Mouse (Mus musculus): ENCODE data around the gene Exph5. TPM values are rescaled to one million over a fixed set of nuclear protein-coding genes. Genes with fewer than 3 reads are reported as not detected.
A peak's percentile ranks its signal among the peaks of the same experiment; 100 is the strongest.

Gene Exph5
- polyA plus RNA-seq, 1 experiment from 2014 or later: 0.76 TPM

GRCm38 (mm10) chr9:53384873-53385272 is 83.4 kb downstream of the Exph5 start:
- ATAC-seq: no peak
- in situ Hi-C loops (cut with MboI; ENCODE audit: low pct_unique_long_range_greater_than_20kb): loop anchor here (5.0 kb wide), 1 partner anchor 128 kb away; no protein-coding TSS in a partner anchor
- no peaks in the 10 kb centered on the region for H3K27me3 ChIP-seq
- ChIA-PET POLR2A (no interaction called here), CTCF (no interaction called here)
- TF ChIP-seq CTCF (IDR thresholded peaks at IDR 0.05): no peak
- no peak for DNase-seq (ENCODE audit: low read depth, low spot score)

- DNase-seq (ENCODE audit: low read depth, low spot score) (no peak), ATAC-seq (no peak)
- ChIA-PET POLR2A (no interaction called here), CTCF (no interaction called here)
- in situ Hi-C loops (cut with MboI; ENCODE audit: low pct_unique_long_range_greater_than_20kb): loop anchor here (5.0 kb wide), 1 partner anchor 130 kb away; no protein-coding TSS in a partner anchor
- TF ChIP-seq CTCF (IDR thresholded peaks at IDR 0.05): no peak
- no peaks in the 10 kb centered on the region for H3K27me3 ChIP-seq
Observed at GRCm38 (mm10) chr9:53387431-53387830, 86.0 kb downstream of the Exph5 start.

- TF ChIP-seq CTCF (IDR thresholded peaks at IDR 0.05): no peak
- ATAC-seq: no peak
- no peak for DNase-seq (ENCODE audit: low read depth, low spot score)
- CTCF ChIA-PET: interaction anchor here (0.9 kb wide), 1 partner anchor 134 kb away, joined by 3 read pairs; no protein-coding TSS in a partner anchor
- no peaks in the 10 kb centered on the region for H3K27me3 ChIP-seq
- POLR2A ChIA-PET: no interaction called here
- in situ Hi-C loops (cut with MboI; ENCODE audit: low pct_unique_long_range_greater_than_20kb): loop anchor here (5.0 kb wide), 1 partner anchor 132 kb away; no protein-coding TSS in a partner anchor
Observed at GRCm38 (mm10) chr9:53389109-53389508, 87.6 kb downstream of the Exph5 start.

- CTCF ChIA-PET: no interaction called here
- in situ Hi-C loops (cut with MboI; ENCODE audit: low pct_unique_long_range_greater_than_20kb): no loop called here
- ATAC-seq (no peak), DNase-seq (ENCODE audit: low read depth, low spot score) (no peak)
- no peak for TF ChIP-seq CTCF (IDR thresholded peaks at IDR 0.05)
- H3K27me3 ChIP-seq: no peaks in the 10 kb centered on the region
- POLR2A ChIA-PET: no interaction called here
Observed at GRCm38 (mm10) chr9:53390136-53390535, 88.7 kb downstream of the Exph5 start.

GRCm38 (mm10) chr9:53397685-53398387 is 96.4 kb downstream of the Exph5 start:
- no peak for DNase-seq (ENCODE audit: low read depth, low spot score)
- in situ Hi-C loops (cut with MboI; ENCODE audit: low pct_unique_long_range_greater_than_20kb): no loop called here
- TF ChIP-seq CTCF (IDR thresholded peaks at IDR 0.05): no peak
- CTCF ChIA-PET: interaction anchor here (1.4 to 2.0 kb wide), 5 partner anchors 10 to 145 kb away, joined by 3 to 6 read pairs (median 5); no protein-coding TSS in a partner anchor
- no peak for ATAC-seq
- H3K27me3 ChIP-seq: no peaks in the 10 kb centered on the region
- POLR2A ChIA-PET: interaction anchor here (0.9 kb wide), 1 partner anchor 147 kb away, joined by 3 read pairs; no protein-coding TSS in a partner anchor

- TF ChIP-seq CTCF (IDR thresholded peaks at IDR 0.05): peak; percentile 65
- in situ Hi-C loops (cut with MboI; ENCODE audit: low pct_unique_long_range_greater_than_20kb): no loop called here
- ATAC-seq: no peak
Observed at GRCm38 (mm10) chr9:53398388-53398700, 96.9 kb downstream of the Exph5 start.

GRCm38 (mm10) chr9:53399537-53399936 is 98.1 kb downstream of the Exph5 start:
- in situ Hi-C loops (cut with MboI; ENCODE audit: low pct_unique_long_range_greater_than_20kb): no loop called here
- ChIA-PET CTCF (interaction anchor here (1.6 to 2.0 kb wide), 2 partner anchors 8 to 11 kb away, joined by 5 to 6 read pairs; no protein-coding TSS in a partner anchor), POLR2A (no interaction called here)
- DNase-seq (ENCODE audit: low read depth, low spot score) (no peak), ATAC-seq (no peak)
- no peak for TF ChIP-seq CTCF (IDR thresholded peaks at IDR 0.05)
- no peaks in the 10 kb centered on the region for H3K27me3 ChIP-seq

More at GRCm38 (mm10) chr9:53398388-53398700, 96.9 kb downstream of the Exph5 start:
- ChIA-PET CTCF (interaction anchor here (0.8 to 2.0 kb wide), 5 partner anchors 10 to 160 kb away, joined by 3 to 6 read pairs (median 5); no protein-coding TSS in a partner anchor), POLR2A (interaction anchor here (0.9 kb wide), 1 partner anchor 148 kb away, joined by 3 read pairs; no protein-coding TSS in a partner anchor)
- DNase-seq (ENCODE audit: low read depth, low spot score): no peak
- H3K27me3 ChIP-seq: no peaks in the 10 kb centered on the region

GRCm38 (mm10) chr9:53400696-53401095 is 99.2 kb downstream of the Exph5 start:
- no peaks in the 10 kb centered on the region for H3K27me3 ChIP-seq
- POLR2A ChIA-PET: no interaction called here
- in situ Hi-C loops (cut with MboI; ENCODE audit: low pct_unique_long_range_greater_than_20kb): no loop called here
- CTCF ChIA-PET: no interaction called here
- no peak for DNase-seq (ENCODE audit: low read depth, low spot score)
- TF ChIP-seq CTCF (IDR thresholded peaks at IDR 0.05): no peak
- no peak for ATAC-seq

GRCm38 (mm10) chr9:53401146-53401545 is 99.7 kb downstream of the Exph5 start:
- no peak for ATAC-seq
- CTCF ChIA-PET: no interaction called here
- TF ChIP-seq CTCF (IDR thresholded peaks at IDR 0.05): no peak

GRCm38 (mm10) chr9:53402291-53402711 is 100.8 kb downstream of the Exph5 start, which contains the start of gene 4930550C14Rik:
TSS of gene 4930550C14Rik (plus strand) at chr9:53402325.
- POLR2A ChIA-PET: no interaction called here
- CTCF ChIA-PET: no interaction called here
- no peak for DNase-seq (ENCODE audit: low read depth, low spot score)
- in situ Hi-C loops (cut with MboI; ENCODE audit: low pct_unique_long_range_greater_than_20kb): no loop called here
- TF ChIP-seq CTCF (IDR thresholded peaks at IDR 0.05): no peak
- no peak for ATAC-seq
- H3K27me3 ChIP-seq: no peaks in the 10 kb centered on the region

More at GRCm38 (mm10) chr9:53401146-53401545, 99.7 kb downstream of the Exph5 start:
- POLR2A ChIA-PET: no interaction called here
- DNase-seq (ENCODE audit: low read depth, low spot score): no peak
- H3K27me3 ChIP-seq: no peaks in the 10 kb centered on the region
- in situ Hi-C loops (cut with MboI; ENCODE audit: low pct_unique_long_range_greater_than_20kb): no loop called here

- POLR2A ChIA-PET: no interaction called here
- CTCF ChIA-PET: no interaction called here
- TF ChIP-seq CTCF (IDR thresholded peaks at IDR 0.05): no peak
- in situ Hi-C loops (cut with MboI; ENCODE audit: low pct_unique_long_range_greater_than_20kb): no loop called here
- no peaks in the 10 kb centered on the region for H3K27me3 ChIP-seq
- DNase-seq (ENCODE audit: low read depth, low spot score) (no peak), ATAC-seq (no peak)
Observed at GRCm38 (mm10) chr9:53402991-53403390, 101.5 kb downstream of the Exph5 start.

Measured in Patski (cell line).